Mouse (Mus musculus) midbrain, embryonic 10.5 days (tissue): ENCODE measurements around the gene Gm13697. TPM values are rescaled to one million over a fixed set of nuclear protein-coding genes. Genes with fewer than 3 reads are reported as not detected.

ENCODE experiments used
- polyA plus RNA-seq: library from polyadenylated mRNA; unstranded; fragments of >200 nt; fragmentation: Nextera tagmentation; extraction: Ambion mirVana; gene quantifications from 2 replicates; pipeline ENCODE4 v1.2.1, GENCODE M21; 2016

The Gm13697 gene
- polyA plus RNA-seq, 1 experiment from 2014 or later: not detected

Other genes with a start within 250 kb of the Gm13697 start
- 24.3 and 32.6 TPM in 2 replicates for gene Fam171b, start 172.1 kb upstream of the Gm13697 start, polyA plus RNA-seq
- gene Zswim2, start 43.5 kb upstream of the Gm13697 start, polyA plus RNA-seq: not detected in 2 replicates
- gene Gm13698, start 29.1 kb upstream of the Gm13697 start, polyA plus RNA-seq: not detected in 2 replicates
- gene Gm13693, start 23.2 kb upstream of the Gm13697 start, polyA plus RNA-seq: not detected in 2 replicates
- not detected in 2 replicates for gene Gm13695, start 17.4 kb upstream of the Gm13697 start, polyA plus RNA-seq
- gene Gm13696, start 11.6 kb upstream of the Gm13697 start, polyA plus RNA-seq: not detected in 2 replicates
- not detected in 2 replicates for gene Gm13694, start 5.8 kb upstream of the Gm13697 start, polyA plus RNA-seq
- gene Gm13691, start 5.8 kb downstream of the Gm13697 start, polyA plus RNA-seq: not detected in 2 replicates